Mouse (Mus musculus) testis, adult 2 months (tissue): Measurements from ENCODE around the gene Foxp1.

Source experiments
- CTCF ChIP-seq: fragments of 200-500 bp; IDR thresholded peaks from 2 replicates; pipeline ENCODE4 v1.5.1; 2012; ENCODE audit warnings: low read depth, mild to moderate bottlenecking, inconsistent platforms, low read length, moderate library complexity; ENCODE audit not compliant: control insufficient read depth, insufficient read depth, insufficient replicate concordance
- POLR2A ChIP-seq: fragments of 200-500 bp; IDR thresholded peaks from 2 replicates; pipeline ENCODE4 v1.6.1; 2012; ENCODE audit warnings: low read depth, mild to moderate bottlenecking, inconsistent platforms, low read length, moderate library complexity; ENCODE audit not compliant: control insufficient read depth

GRCm38 (mm10) chr6:99360581-99360980 is 161.9 kb downstream of the Foxp1 start:
- TF ChIP-seq CTCF (no peak), POLR2A (no peak)
